Mouse (Mus musculus): Measurements from ENCODE around the gene Atxn10. TPM values are rescaled to one million over a fixed set of nuclear protein-coding genes. Genes with fewer than 3 reads are reported as not detected.

Atxn10 gene
- polyA plus RNA-seq (2015; fragmentation: Nextera tagmentation; extraction: Ambion mirVana) = 353 and 355 TPM in 2 replicates

DNA sequence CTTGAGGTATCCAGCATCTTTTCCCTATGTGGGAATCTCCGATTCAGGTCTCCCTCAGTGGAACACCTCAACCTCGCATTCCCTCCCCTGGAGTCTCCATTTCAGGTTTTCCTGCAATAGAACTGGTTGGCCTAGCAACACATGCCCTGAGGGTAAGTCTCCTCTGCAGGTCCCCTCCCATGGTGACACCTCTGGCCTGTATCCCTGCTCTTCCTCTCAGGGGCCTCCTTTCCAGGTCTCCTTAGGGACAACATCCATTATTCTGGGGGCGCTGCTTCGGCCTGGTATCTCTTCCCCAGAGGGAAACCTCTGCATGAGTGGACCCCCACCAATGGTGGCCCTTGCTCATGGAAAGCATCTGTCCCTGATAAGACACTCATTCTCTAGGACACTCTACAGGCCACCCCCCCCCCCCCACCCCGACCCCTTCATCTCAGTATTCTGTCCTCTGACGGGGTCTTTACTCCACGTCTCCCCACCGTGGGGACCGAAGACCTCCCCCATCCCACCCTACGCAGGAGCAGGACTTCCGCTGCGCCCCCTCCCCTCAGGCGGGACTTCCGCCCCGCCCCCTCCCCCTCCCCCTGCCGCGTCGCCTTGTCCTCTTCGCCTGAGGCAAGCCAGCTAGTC is at the start of gene Atxn10:
Gene Atxn10, plus strand, starts transcription at position 575 of the 630 bp plus-strand sequence.
- Histone ChIP-seq H3K4me2 (replicated peaks) (peak within 1 kb of the TSS; percentile 82), H3K4me3 (peak within 1 kb of the TSS; percentile 94), H3K4me1 (peaks cover 19% of the 10 kb centered on the region), H3K36me3 (no peaks in the 10 kb centered on the region), H3K9ac (peak within 1 kb of the TSS; percentile 94), H3K27me3 (no peaks in the 10 kb centered on the region), H3K9me3 (no peaks in the 10 kb centered on the region), H3K27ac (peak within 1 kb of the TSS; percentile 96)
- no peak for ATAC-seq (ENCODE audit: low FRiP score, low read depth)
- WGBS = 12% methylated on average over 17 of the region's 19 CpGs

GRCm38 (mm10) chr15:85294632-85295031 is 41.4 kb upstream of the Atxn10 start:
- no peak for ATAC-seq (ENCODE audit: low FRiP score, low read depth)
- Histone ChIP-seq H3K4me1 (peaks cover 36% of the 10 kb centered on the region), H3K27me3 (no peaks in the 10 kb centered on the region), H3K4me3 (no peak overlapping the region), H3K9me3 (no peaks in the 10 kb centered on the region), H3K4me2 (replicated peaks) (no peak overlapping the region), H3K27ac (no peak overlapping the region), H3K36me3 (no peaks in the 10 kb centered on the region), H3K9ac (no peak overlapping the region)
- WGBS = 82% methylated on average over 3 of the region's 3 CpGs

GRCm38 (mm10) chr15:85295544-85295943 is 40.5 kb upstream of the Atxn10 start:
- no peak for ATAC-seq (ENCODE audit: low FRiP score, low read depth)
- H3K27ac ChIP-seq = no peak overlapping the region
- no peak overlapping the region for H3K4me3 ChIP-seq
- no peak overlapping the region for H3K4me2 ChIP-seq (replicated peaks)
- 61% methylated on average over 8 of the region's 8 CpGs for WGBS
- H3K9ac ChIP-seq = no peak overlapping the region
- H3K36me3 ChIP-seq = no peaks in the 10 kb centered on the region
- no peaks in the 10 kb centered on the region for H3K27me3 ChIP-seq
- H3K4me1 ChIP-seq = peaks cover 36% of the 10 kb centered on the region
- no peaks in the 10 kb centered on the region for H3K9me3 ChIP-seq

DNA sequence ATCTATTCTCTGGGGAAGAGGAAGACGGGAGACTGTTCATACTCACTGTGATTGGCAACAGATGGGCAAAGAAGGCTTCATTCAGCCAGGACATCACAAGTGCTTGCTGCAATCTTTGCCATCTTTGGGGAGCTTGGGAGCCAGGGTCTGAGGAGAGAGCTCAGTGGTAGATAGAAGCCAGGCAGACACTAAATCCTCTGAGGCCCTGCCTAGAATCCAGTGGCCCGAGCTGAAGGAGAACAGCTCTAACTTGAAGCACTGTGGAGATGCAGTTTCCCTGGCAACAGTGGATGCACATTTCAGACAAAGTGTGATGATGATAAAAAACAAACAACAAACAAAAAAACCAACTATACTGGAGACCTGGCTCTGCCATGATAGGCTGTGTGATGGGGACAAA is 40.1 kb upstream of the Atxn10 start:
- H3K4me2 ChIP-seq (replicated peaks) = no peak overlapping the region
- no peak overlapping the region for H3K9ac ChIP-seq
- H3K4me3 ChIP-seq = no peak overlapping the region
- no peak overlapping the region for H3K27ac ChIP-seq
- H3K4me1 ChIP-seq = peaks cover 36% of the 10 kb centered on the region
- no peaks in the 10 kb centered on the region for H3K27me3 ChIP-seq
- no peaks in the 10 kb centered on the region for H3K9me3 ChIP-seq
- WGBS = 46% methylated on average over 2 of the region's 2 CpGs
- no peaks in the 10 kb centered on the region for H3K36me3 ChIP-seq
- ATAC-seq (ENCODE audit: low FRiP score, low read depth) = no peak

- no peak overlapping the region for H3K4me3 ChIP-seq
- H3K4me1 ChIP-seq = peaks cover 36% of the 10 kb centered on the region
- H3K27ac ChIP-seq = no peak overlapping the region; the same call in 1 of the 2 replicates
- no peak overlapping the region for H3K4me2 ChIP-seq (replicated peaks)
- no peaks in the 10 kb centered on the region for H3K9me3 ChIP-seq
- H3K36me3 ChIP-seq = no peaks in the 10 kb centered on the region
- no peak overlapping the region for H3K9ac ChIP-seq
- 89% methylated on average over 3 of the region's 3 CpGs for WGBS
- ATAC-seq (ENCODE audit: low FRiP score, low read depth) = no peak
- H3K27me3 ChIP-seq = no peaks in the 10 kb centered on the region
Measured at GRCm38 (mm10) chr15:85296538-85296937, 39.5 kb upstream of the Atxn10 start.

DNA sequence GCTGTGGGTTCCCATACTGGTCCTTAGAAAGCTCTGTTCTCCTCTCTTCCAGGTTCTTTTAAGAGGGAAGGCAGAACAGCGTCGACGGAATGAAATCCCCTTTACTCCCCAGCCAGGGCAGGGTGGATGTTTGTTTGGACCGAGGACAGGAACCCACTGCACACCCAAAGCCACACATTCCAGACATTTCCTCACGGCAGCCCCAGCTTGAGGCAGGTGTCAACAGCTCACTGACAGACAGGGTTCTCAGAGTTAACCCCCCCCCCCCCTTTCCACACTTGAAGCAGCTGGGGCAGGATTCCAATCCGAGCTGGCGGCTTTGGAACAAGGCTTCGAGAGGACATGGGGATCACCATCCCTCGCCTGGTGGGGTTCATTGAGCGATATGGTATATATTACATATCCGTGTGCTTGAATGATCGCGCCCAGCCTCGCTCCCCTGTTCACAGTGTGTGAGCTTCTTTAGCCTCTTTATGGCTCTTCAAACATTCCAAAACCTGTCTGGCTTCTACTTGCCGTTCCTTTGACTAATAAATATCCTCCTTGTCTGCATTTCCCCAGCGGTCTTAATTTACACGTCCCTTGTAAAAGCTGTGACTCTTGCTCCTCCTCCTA is 37.8 kb upstream of the Atxn10 start:
- Histone ChIP-seq H3K4me1 (peaks cover 36% of the 10 kb centered on the region), H3K27me3 (no peaks in the 10 kb centered on the region), H3K9ac (peak overlapping the region; percentile 2; the same call in 1 of the 2 replicates), H3K4me3 (no peak overlapping the region), H3K36me3 (no peaks in the 10 kb centered on the region), H3K9me3 (no peaks in the 10 kb centered on the region), H3K4me2 (replicated peaks) (peak overlapping the region; percentile 40), H3K27ac (peak overlapping the region; percentile 10; the same call in 1 of the 2 replicates)
- 31% methylated on average over 17 of the region's 17 CpGs for WGBS
- ATAC-seq (ENCODE audit: low FRiP score, low read depth) = peak; percentile 66

DNA sequence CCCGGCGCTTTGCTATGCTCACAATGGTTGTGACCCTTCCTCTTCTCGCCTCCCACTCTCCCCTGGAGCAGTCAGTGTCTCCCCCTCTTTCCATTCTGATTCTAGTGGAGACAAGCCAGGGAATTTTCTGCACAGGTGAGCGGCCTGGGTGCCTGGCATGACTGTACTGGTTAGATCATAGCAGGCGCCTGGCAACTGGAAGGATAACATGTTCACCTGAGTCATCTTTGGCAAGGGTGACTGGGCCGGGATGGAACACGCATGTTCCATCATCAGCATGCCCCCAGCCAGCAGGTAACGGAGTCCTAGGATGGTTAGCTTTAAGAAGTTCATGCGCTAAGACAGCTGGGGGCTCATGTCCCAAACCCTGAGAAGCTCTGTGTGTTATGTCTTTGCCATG is 37.1 kb upstream of the Atxn10 start:
- Histone ChIP-seq H3K36me3 (no peaks in the 10 kb centered on the region), H3K4me2 (replicated peaks) (peak overlapping the region; percentile 40), H3K4me1 (peaks cover 36% of the 10 kb centered on the region), H3K27me3 (no peaks in the 10 kb centered on the region), H3K4me3 (no peak overlapping the region), H3K9ac (no peak overlapping the region), H3K27ac (peak overlapping the region; percentile 10; the same call in 1 of the 2 replicates), H3K9me3 (no peaks in the 10 kb centered on the region)
- no peak for ATAC-seq (ENCODE audit: low FRiP score, low read depth)
- WGBS = 81% methylated on average over 9 of the region's 9 CpGs

DNA sequence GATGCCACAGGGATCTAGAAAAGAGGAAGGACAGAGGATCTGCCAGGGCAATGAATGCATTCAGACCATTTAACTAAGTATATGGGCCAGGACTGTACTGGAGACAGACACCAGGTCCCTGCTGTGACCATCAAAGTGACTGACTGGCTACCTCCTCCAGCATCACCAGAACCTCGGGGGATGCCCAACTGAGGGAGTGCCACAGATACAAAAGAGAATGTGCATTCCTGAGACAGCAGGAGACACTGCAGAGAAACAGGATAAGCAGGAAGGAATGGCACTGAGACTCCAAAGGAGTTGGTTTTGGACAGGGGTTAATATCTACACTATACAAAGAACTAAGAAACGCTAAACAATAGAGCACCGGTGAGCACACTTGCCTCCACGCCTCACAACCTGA is 32.8 kb upstream of the Atxn10 start:
- ATAC-seq (ENCODE audit: low FRiP score, low read depth) = no peak
- Histone ChIP-seq H3K9ac (no peak overlapping the region), H3K27ac (no peak overlapping the region), H3K4me1 (peaks cover 12% of the 10 kb centered on the region), H3K36me3 (no peaks in the 10 kb centered on the region), H3K9me3 (no peaks in the 10 kb centered on the region), H3K4me2 (replicated peaks) (no peak overlapping the region), H3K27me3 (no peaks in the 10 kb centered on the region), H3K4me3 (no peak overlapping the region)
- 81% methylated on average over 4 of the region's 4 CpGs for whole genome bisulfite sequencing

DNA sequence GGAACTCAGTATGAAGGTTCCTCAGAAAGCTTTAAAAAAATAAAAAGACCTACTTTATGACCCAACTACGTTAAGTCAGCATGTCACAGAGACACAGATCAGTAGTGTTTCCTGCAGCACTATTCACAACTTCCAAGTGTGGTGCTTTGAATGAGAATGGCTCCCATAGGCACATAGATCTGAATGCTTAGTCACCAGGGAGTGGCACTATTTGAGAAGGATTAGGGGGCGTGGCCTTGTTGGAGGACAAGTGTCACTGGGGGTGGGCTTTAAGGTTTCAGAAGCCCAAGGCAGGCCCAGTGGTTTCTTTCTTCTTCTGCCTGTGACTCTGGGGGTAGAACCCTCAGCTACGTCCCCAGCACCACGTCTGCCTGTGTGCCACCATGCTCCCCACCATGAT is 32.1 kb upstream of the Atxn10 start:
- 86% methylated on average over 4 of the region's 4 CpGs for WGBS
- Histone ChIP-seq H3K27ac (no peak overlapping the region), H3K4me3 (no peak overlapping the region), H3K4me2 (replicated peaks) (no peak overlapping the region), H3K9ac (no peak overlapping the region), H3K27me3 (no peaks in the 10 kb centered on the region), H3K9me3 (no peaks in the 10 kb centered on the region), H3K4me1 (peaks cover 5% of the 10 kb centered on the region), H3K36me3 (no peaks in the 10 kb centered on the region)
- no peak for ATAC-seq (ENCODE audit: low FRiP score, low read depth)

GRCm38 (mm10) chr15:85307061-85307660 is 28.9 kb upstream of the Atxn10 start:
- WGBS = 81% methylated on average over 2 of the region's 2 CpGs
- H3K9ac ChIP-seq = no peak overlapping the region

DNA sequence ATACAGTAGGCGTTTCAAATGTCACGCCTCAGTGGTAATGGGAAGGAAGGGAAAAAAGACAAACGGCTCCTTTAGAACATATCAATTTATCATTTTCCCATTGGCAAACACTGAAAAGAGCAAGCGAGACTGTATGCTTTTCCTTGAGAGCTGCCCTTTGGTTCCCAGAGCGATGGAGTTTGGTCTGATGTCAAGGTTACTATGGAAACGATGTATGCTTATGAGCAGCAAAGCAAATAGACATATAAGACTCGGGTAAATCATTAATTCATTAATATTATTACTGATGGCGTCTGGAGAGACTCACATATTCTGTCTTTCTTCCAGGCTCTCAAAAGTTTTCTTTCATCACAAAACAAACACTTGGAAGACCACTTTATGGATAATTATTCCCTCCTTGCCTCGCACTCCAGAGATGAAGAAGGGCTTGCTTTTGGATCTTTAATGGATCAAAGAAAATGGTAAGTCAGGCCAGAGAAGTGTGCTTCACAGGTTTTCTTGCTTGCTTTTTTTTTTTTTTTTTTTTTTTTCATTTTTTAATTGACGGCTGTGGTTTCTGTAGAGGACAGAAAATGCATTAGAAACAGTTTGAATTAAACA is 24.9 kb upstream of the Atxn10 start:
- H3K27me3 ChIP-seq = peaks cover 22% of the 10 kb centered on the region
- no peak overlapping the region for H3K9ac ChIP-seq
- no peaks in the 10 kb centered on the region for H3K4me1 ChIP-seq
- no peaks in the 10 kb centered on the region for H3K9me3 ChIP-seq
- ATAC-seq (ENCODE audit: low FRiP score, low read depth) = no peak
- H3K4me3 ChIP-seq = no peak overlapping the region
- H3K36me3 ChIP-seq = no peaks in the 10 kb centered on the region
- WGBS = 79% methylated on average over 10 of the region's 10 CpGs
- H3K4me2 ChIP-seq (replicated peaks) = no peak overlapping the region
- no peak overlapping the region for H3K27ac ChIP-seq

More at GRCm38 (mm10) chr15:85307061-85307660, 28.9 kb upstream of the Atxn10 start:
- H3K4me2 ChIP-seq (replicated peaks) = no peak overlapping the region
- H3K9me3 ChIP-seq = no peaks in the 10 kb centered on the region
- no peaks in the 10 kb centered on the region for H3K36me3 ChIP-seq
- no peaks in the 10 kb centered on the region for H3K4me1 ChIP-seq
- no peak overlapping the region for H3K27ac ChIP-seq
- H3K27me3 ChIP-seq = no peaks in the 10 kb centered on the region
- no peak overlapping the region for H3K4me3 ChIP-seq
- no peak for ATAC-seq (ENCODE audit: low FRiP score, low read depth)

- Histone ChIP-seq H3K9ac (no peak overlapping the region), H3K27me3 (peaks cover 37% of the 10 kb centered on the region), H3K4me2 (replicated peaks) (no peak overlapping the region), H3K27ac (no peak overlapping the region), H3K4me1 (no peaks in the 10 kb centered on the region), H3K9me3 (no peaks in the 10 kb centered on the region), H3K36me3 (no peaks in the 10 kb centered on the region), H3K4me3 (no peak overlapping the region)
- no peak; the same call in 1 of the 2 replicates for ATAC-seq (ENCODE audit: low FRiP score, low read depth)
- 40% methylated on average over 12 of the region's 13 CpGs for WGBS
Measured at GRCm38 (mm10) chr15:85315378-85316025, 20.5 kb upstream of the Atxn10 start.
